Mouse (Mus musculus) kidney, adult 9 months (tissue): ENCODE measurements around the gene Heca.
"Not testable (repeated sequence)": the region's sequence is repeated elsewhere in the genome, so short reads cannot be mapped to it uniquely, and the experiment has no call there.

ENCODE experiments used
- DNase-seq: peaks from one replicate; pipeline ENCODE4 v3.0.0; 2022

Heca gene

GRCm38 (mm10) chr10:17947960-17948730 lies at the start of gene Heca:
Gene Heca (minus strand): TSS chr10:17948067.
- DNase-seq, result peak; percentile 86

GRCm38 (mm10) chr10:17990576-17990975 lies 42.7 kb upstream of the Heca start:
- DNase-seq, result no peak

GRCm38 (mm10) chr10:17989136-17989535 lies 41.3 kb upstream of the Heca start:
- no peak for DNase-seq

- no peak for DNase-seq
These were observed 40.1 kb upstream of the Heca start for GRCm38 (mm10) chr10:17987823-17988423.

GRCm38 (mm10) chr10:17983313-17983712 lies 35.4 kb upstream of the Heca start:
- DNase-seq, result peak; percentile 38

- DNase-seq, result no peak
These were observed 18.2 kb upstream of the Heca start for GRCm38 (mm10) chr10:17966090-17966489.

GRCm38 (mm10) chr10:17950761-17951160 lies 2.9 kb upstream of the Heca start:
- no peak for DNase-seq

- peak; percentile 45 for DNase-seq
These were observed 526 bp downstream of the Heca start for GRCm38 (mm10) chr10:17947175-17947906.

GRCm38 (mm10) chr10:17946799-17947174 lies 1.1 kb downstream of the Heca start:
- not testable (repeated sequence) for DNase-seq

GRCm38 (mm10) chr10:17946046-17946445 lies 1.8 kb downstream of the Heca start:
- no peak for DNase-seq

GRCm38 (mm10) chr10:17933622-17934021 lies 14.2 kb downstream of the Heca start:
- no peak for DNase-seq

- no peak for DNase-seq
These were observed 15.7 kb downstream of the Heca start for GRCm38 (mm10) chr10:17932131-17932530.

GRCm38 (mm10) chr10:17931157-17931556 lies 16.7 kb downstream of the Heca start:
- no peak for DNase-seq

- DNase-seq, result peak; percentile 17
These were observed 17.3 kb downstream of the Heca start for GRCm38 (mm10) chr10:17930445-17931083.

- DNase-seq, result no peak
These were observed 22.7 kb downstream of the Heca start for GRCm38 (mm10) chr10:17925200-17925599.

- DNase-seq, result no peak
These were observed 23.7 kb downstream of the Heca start for GRCm38 (mm10) chr10:17924166-17924565.

- no peak for DNase-seq
These were observed 26.5 kb downstream of the Heca start for GRCm38 (mm10) chr10:17921381-17921780.

GRCm38 (mm10) chr10:17919971-17920370 lies 27.9 kb downstream of the Heca start:
- no peak for DNase-seq

- DNase-seq, result no peak
These were observed 28.8 kb downstream of the Heca start for GRCm38 (mm10) chr10:17919032-17919431.

GRCm38 (mm10) chr10:17908731-17909130 lies 39.1 kb downstream of the Heca start:
- DNase-seq, result no peak

- DNase-seq, result not testable (repeated sequence)
These were observed 41.5 kb downstream of the Heca start for GRCm38 (mm10) chr10:17906405-17906804.

- no peak for DNase-seq
These were observed 44.4 kb downstream of the Heca start for GRCm38 (mm10) chr10:17903449-17903848.

GRCm38 (mm10) chr10:17880724-17881123 lies 67.1 kb downstream of the Heca start:
- DNase-seq, result peak; percentile 24
